Mouse (Mus musculus) duodenum, adult 2 months (tissue): ENCODE measurements around the gene Kpna3. TPM values are rescaled to one million over a fixed set of nuclear protein-coding genes. Genes with fewer than 3 reads are reported as not detected.

Source experiments
- polyA plus RNA-seq: library from polyadenylated mRNA; depleted of rRNA; stranded (reverse); fragments of >200 nt; gene quantifications from 2 replicates; pipeline ENCODE4 v1.2.3, GENCODE M21; 2012; ENCODE audit warnings: low replicate concordance; rRNA removed

Gene Kpna3
- polyA plus RNA-seq, result 0.46 and 0.63 TPM in 2 replicates

GRCm38 (mm10) chr14:61439661-61440559, at the start of gene Kpna3:
Gene Kpna3, minus strand, starts transcription at chr14:61439874.

GRCm38 (mm10) chr14:61360131-61360980, 79.3 kb downstream of the Kpna3 start, which contains the start of gene Ebpl:
Gene Ebpl, minus strand, starts transcription at chr14:61360439.

Other genes with a start within 250 kb of the Kpna3 start
- 0.04 TPM in 1 of 2 replicates, not detected in the other for gene Sgcg, start 181.4 kb downstream of the Kpna3 start, polyA plus RNA-seq
- gene Arl11, start 130.1 kb downstream of the Kpna3 start, polyA plus RNA-seq, result 1.0 and 1.4 TPM in 2 replicates
- gene Ebpl, start 79.4 kb downstream of the Kpna3 start, polyA plus RNA-seq, result 2.1 and 2.7 TPM in 2 replicates
- gene Spryd7, start 117.0 kb upstream of the Kpna3 start, polyA plus RNA-seq, result 19.0 and 33.4 TPM in 2 replicates
- 0.33 and 0.40 TPM in 2 replicates for gene Trim13, start 158.4 kb upstream of the Kpna3 start, polyA plus RNA-seq
- not detected in 2 replicates for gene Kcnrg, start 167.6 kb upstream of the Kpna3 start, polyA plus RNA-seq